Mouse (Mus musculus): ENCODE results near the gene Ccl24. TPM values are rescaled to one million over a fixed set of nuclear protein-coding genes. Genes with fewer than 3 reads are reported as not detected.

The Ccl24 gene
- polyA plus RNA-seq, 1 experiment: not detected

DNA sequence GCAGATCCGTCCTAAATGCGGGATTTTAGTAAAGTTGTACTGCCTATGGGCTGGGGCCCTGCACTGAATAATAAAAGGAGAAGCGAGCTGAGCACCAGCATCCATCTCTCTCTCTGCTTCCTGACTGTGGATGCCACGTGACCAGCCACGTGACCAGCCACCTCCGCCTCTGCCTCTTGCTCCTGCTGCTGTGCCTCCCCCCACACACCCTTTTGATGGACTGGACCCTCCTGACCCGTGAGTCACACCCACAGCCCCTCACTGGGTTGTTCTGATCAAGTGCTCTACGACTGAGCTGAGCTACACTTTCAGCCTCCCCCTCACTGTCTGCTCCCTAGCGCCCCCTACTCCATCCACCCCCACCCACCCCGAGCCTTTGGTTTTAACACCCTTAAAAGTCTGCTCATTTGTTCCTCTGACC lies 35.0 kb downstream of the Ccl24 start:
- Histone ChIP-seq H3K79me2 (ENCODE audit: control insufficient read depth, insufficient read depth) (peaks cover 18% of the 10 kb centered on the region), H3K4me2 (ENCODE audit: low read depth) (peak overlapping the region; percentile 25), H3K4me3 (no peak overlapping the region), H3ac (ENCODE audit: control insufficient read depth, insufficient read length) (no peak overlapping the region), H3K27me3 (ENCODE audit: control insufficient read depth, insufficient read depth, insufficient read length) (no peaks in the 10 kb centered on the region), H3K36me3 (ENCODE audit: control insufficient read depth, insufficient read depth) (peaks cover 4% of the 10 kb centered on the region)
- TF ChIP-seq USF1 (IDR thresholded peaks at IDR 0.05; ENCODE audit: low read depth) (peak; percentile 84), MYOD1 (IDR thresholded peaks at IDR 0.05; ENCODE audit: control insufficient read depth in 1 of 3, insufficient read length in 2 of 3, low read depth in 2 of 3) (no peak), TCF12 (IDR thresholded peaks at IDR 0.05; ENCODE audit: insufficient read depth, poor library complexity, severe bottlenecking) (no peak), POLR2A (IDR thresholded peaks at IDR 0.05; ENCODE audit: insufficient read length, low read depth) (no peak)

DNA sequence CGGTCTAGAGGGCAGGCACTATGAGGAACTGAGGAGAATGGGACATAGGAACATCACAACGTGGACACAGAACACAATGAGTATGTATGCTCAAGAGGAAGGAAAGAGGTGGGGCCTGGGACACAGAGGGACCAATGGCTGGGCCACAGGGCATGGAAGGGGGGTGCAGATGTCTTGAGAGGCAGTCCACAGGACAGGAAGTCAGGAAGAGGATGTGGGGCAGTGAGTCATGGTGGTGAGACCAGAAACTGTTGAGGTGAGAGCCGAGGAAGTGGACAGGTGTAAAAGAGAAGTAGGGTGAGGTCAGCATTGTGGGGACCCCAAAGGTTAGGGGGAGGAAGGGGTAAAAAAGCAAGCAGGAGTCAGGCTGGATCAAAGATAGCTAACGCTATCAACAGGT lies 35.5 kb downstream of the Ccl24 start:
- Histone ChIP-seq H3K27me3 (ENCODE audit: control insufficient read depth, insufficient read depth, insufficient read length) (no peaks in the 10 kb centered on the region), H3K79me2 (ENCODE audit: control insufficient read depth, insufficient read depth) (peaks cover 14% of the 10 kb centered on the region), H3K4me2 (ENCODE audit: low read depth) (peak overlapping the region; percentile 25), H3ac (ENCODE audit: control insufficient read depth, insufficient read length) (no peak overlapping the region), H3K4me3 (no peak overlapping the region), H3K36me3 (ENCODE audit: control insufficient read depth, insufficient read depth) (peaks cover 8% of the 10 kb centered on the region)
- TF ChIP-seq E2F4 (IDR thresholded peaks at IDR 0.05; ENCODE audit: insufficient read depth) (no peak), TCF3 (IDR thresholded peaks at IDR 0.05; ENCODE audit: insufficient read length, low read depth) (no peak), SRF (IDR thresholded peaks at IDR 0.05; ENCODE audit: control insufficient read depth, insufficient read length, low read depth) (no peak), MYOG (IDR thresholded peaks at IDR 0.05; ENCODE audit: control insufficient read depth in 1 of 3, insufficient read depth in 1 of 3, insufficient read length in 2 of 3, low read depth in 2 of 3) (no peak), POLR2AphosphoS2 (IDR thresholded peaks at IDR 0.05; ENCODE audit: insufficient read length, low read depth) (no peak), TCF12 (IDR thresholded peaks at IDR 0.05; ENCODE audit: insufficient read depth, poor library complexity, severe bottlenecking) (no peak), POLR2A (IDR thresholded peaks at IDR 0.05; ENCODE audit: insufficient read length, low read depth) (no peak), MAX (IDR thresholded peaks at IDR 0.05; ENCODE audit: low read depth) (no peak), CEBPB (IDR thresholded peaks at IDR 0.05; ENCODE audit: insufficient read depth, poor library complexity, severe bottlenecking) (no peak)

DNA sequence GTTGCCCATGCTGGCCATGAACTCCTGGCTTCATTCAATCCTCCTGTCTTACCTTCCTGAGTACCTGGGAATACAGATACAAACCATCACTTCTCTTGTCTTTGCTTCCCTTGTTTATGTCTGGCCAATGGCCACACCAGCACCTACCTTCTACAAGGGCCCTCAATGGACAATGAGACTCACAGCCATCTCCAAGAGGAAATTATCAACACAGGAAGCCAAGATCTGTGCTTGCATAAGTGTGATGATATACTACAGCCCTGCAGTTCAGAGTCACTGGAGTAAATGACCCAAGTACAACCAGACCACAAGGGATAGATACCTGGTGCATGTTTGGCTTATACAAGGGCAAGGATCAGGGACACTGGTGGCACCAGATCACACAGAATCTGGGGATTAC lies 37.0 kb downstream of the Ccl24 start:
- TF ChIP-seq SRF (IDR thresholded peaks at IDR 0.05; ENCODE audit: control insufficient read depth, insufficient read length, low read depth): no peak
- TF ChIP-seq TCF3 (IDR thresholded peaks at IDR 0.05; ENCODE audit: insufficient read length, low read depth): no peak
- no peak for TF ChIP-seq MAX (IDR thresholded peaks at IDR 0.05; ENCODE audit: low read depth)
- TF ChIP-seq TCF12 (IDR thresholded peaks at IDR 0.05; ENCODE audit: insufficient read depth, poor library complexity, severe bottlenecking): no peak
- no peak for TF ChIP-seq POLR2AphosphoS2 (IDR thresholded peaks at IDR 0.05; ENCODE audit: insufficient read length, low read depth)
- TF ChIP-seq CEBPB (IDR thresholded peaks at IDR 0.05; ENCODE audit: insufficient read depth, poor library complexity, severe bottlenecking): no peak
- TF ChIP-seq USF1 (IDR thresholded peaks at IDR 0.05; ENCODE audit: low read depth): no peak
- TF ChIP-seq E2F4 (IDR thresholded peaks at IDR 0.05; ENCODE audit: insufficient read depth): no peak
- no peak for TF ChIP-seq POLR2A (IDR thresholded peaks at IDR 0.05; ENCODE audit: insufficient read length, low read depth)
- no peak for TF ChIP-seq MYOG (IDR thresholded peaks at IDR 0.05; ENCODE audit: control insufficient read depth in 1 of 3, insufficient read depth in 1 of 3, insufficient read length in 2 of 3, low read depth in 2 of 3)
- no peak for TF ChIP-seq MYOD1 (IDR thresholded peaks at IDR 0.05; ENCODE audit: control insufficient read depth in 1 of 3, insufficient read length in 2 of 3, low read depth in 2 of 3)
- no peak for TF ChIP-seq REST (IDR thresholded peaks at IDR 0.05; ENCODE audit: insufficient read depth, insufficient read length)
- peaks cover 6% of the 10 kb centered on the region for H3K79me2 ChIP-seq (ENCODE audit: control insufficient read depth, insufficient read depth)
- H3K27me3 ChIP-seq (ENCODE audit: control insufficient read depth, insufficient read depth, insufficient read length): no peaks in the 10 kb centered on the region
- H3K4me2 ChIP-seq (ENCODE audit: low read depth): no peak overlapping the region
- H3ac ChIP-seq (ENCODE audit: control insufficient read depth, insufficient read length): no peak overlapping the region
- H3K36me3 ChIP-seq (ENCODE audit: control insufficient read depth, insufficient read depth): peaks cover 8% of the 10 kb centered on the region
- no peak overlapping the region for H3K4me3 ChIP-seq

DNA sequence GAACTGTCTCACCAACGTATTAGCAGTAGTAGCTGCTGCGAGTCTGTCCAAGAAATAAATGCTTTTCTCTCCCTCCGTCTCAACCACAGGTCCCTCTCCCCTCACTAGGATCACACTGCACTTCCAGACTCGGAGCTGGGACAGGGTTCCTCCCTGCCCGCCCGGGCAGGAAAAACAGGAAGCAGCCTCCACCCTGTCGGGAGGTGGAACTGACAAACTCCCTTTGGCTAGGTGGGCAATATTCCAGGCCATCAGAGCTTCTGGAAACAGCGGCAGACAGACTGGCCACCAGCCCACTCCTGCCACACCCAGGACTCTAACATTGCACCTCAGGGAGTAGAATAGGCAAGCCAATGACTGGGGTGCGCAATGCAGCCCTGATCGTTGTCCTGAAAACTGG lies 39.4 kb downstream of the Ccl24 start:
- Histone ChIP-seq H3K4me2 (ENCODE audit: low read depth) (peak overlapping the region; percentile 27), H3K27me3 (ENCODE audit: control insufficient read depth, insufficient read depth, insufficient read length) (no peaks in the 10 kb centered on the region), H3K79me2 (ENCODE audit: control insufficient read depth, insufficient read depth) (peaks cover 6% of the 10 kb centered on the region), H3ac (ENCODE audit: control insufficient read depth, insufficient read length) (no peak overlapping the region), H3K4me3 (no peak overlapping the region), H3K36me3 (ENCODE audit: control insufficient read depth, insufficient read depth) (peaks cover 8% of the 10 kb centered on the region)
- TF ChIP-seq TCF12 (IDR thresholded peaks at IDR 0.05; ENCODE audit: insufficient read depth, poor library complexity, severe bottlenecking) (no peak), E2F4 (IDR thresholded peaks at IDR 0.05; ENCODE audit: insufficient read depth) (no peak), SRF (IDR thresholded peaks at IDR 0.05; ENCODE audit: control insufficient read depth, insufficient read length, low read depth) (no peak), MYOD1 (IDR thresholded peaks at IDR 0.05; ENCODE audit: control insufficient read depth in 1 of 3, insufficient read length in 2 of 3, low read depth in 2 of 3) (no peak), MYOG (IDR thresholded peaks at IDR 0.05; ENCODE audit: control insufficient read depth in 1 of 3, insufficient read depth in 1 of 3, insufficient read length in 2 of 3, low read depth in 2 of 3) (no peak), POLR2A (IDR thresholded peaks at IDR 0.05; ENCODE audit: insufficient read length, low read depth) (no peak), TCF3 (IDR thresholded peaks at IDR 0.05; ENCODE audit: insufficient read length, low read depth) (no peak), POLR2AphosphoS2 (IDR thresholded peaks at IDR 0.05; ENCODE audit: insufficient read length, low read depth) (no peak), USF1 (IDR thresholded peaks at IDR 0.05; ENCODE audit: low read depth) (no peak), CEBPB (IDR thresholded peaks at IDR 0.05; ENCODE audit: insufficient read depth, poor library complexity, severe bottlenecking) (no peak), REST (IDR thresholded peaks at IDR 0.05; ENCODE audit: insufficient read depth, insufficient read length) (no peak), MAX (IDR thresholded peaks at IDR 0.05; ENCODE audit: low read depth) (no peak)

DNA sequence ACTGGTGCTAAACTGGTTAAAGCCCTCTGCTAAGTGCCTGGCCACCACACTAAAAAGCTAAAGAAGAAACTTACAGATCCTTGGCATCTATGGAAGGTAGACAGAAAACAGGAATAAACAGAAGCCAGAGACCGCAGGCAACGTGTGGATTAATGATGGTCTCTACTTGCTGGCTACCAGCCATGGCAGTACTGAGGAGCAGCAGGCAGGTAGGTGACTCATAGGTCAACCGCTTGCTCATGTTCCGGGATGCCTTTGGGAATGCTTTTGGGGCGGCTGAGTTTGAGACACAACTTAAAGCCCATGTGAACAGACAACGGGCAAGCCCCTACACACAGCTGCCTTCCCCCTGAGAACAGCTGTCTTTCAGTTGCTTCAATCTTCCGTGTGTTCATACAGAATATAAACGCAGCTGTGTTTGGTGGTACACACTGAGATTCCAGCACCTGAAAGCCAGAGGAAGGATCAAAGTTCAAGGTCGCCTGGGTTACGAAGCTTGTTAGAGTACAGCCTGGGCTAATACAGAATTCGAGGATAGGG lies 41.5 kb downstream of the Ccl24 start:
- no peaks in the 10 kb centered on the region for H3K79me2 ChIP-seq (ENCODE audit: control insufficient read depth, insufficient read depth)
- no peak for TF ChIP-seq REST (IDR thresholded peaks at IDR 0.05; ENCODE audit: insufficient read depth, insufficient read length)
- TF ChIP-seq POLR2A (IDR thresholded peaks at IDR 0.05; ENCODE audit: insufficient read length, low read depth): no peak
- TF ChIP-seq MYOD1 (IDR thresholded peaks at IDR 0.05; ENCODE audit: control insufficient read depth in 1 of 3, insufficient read length in 2 of 3, low read depth in 2 of 3): peak in 2 of 3 experiments; percentile 64 to 69
- peak in 1 of 3 experiments; percentile 59 for TF ChIP-seq MYOG (IDR thresholded peaks at IDR 0.05; ENCODE audit: control insufficient read depth in 1 of 3, insufficient read depth in 1 of 3, insufficient read length in 2 of 3, low read depth in 2 of 3)
- no peak for TF ChIP-seq MAX (IDR thresholded peaks at IDR 0.05; ENCODE audit: low read depth)
- TF ChIP-seq TCF12 (IDR thresholded peaks at IDR 0.05; ENCODE audit: insufficient read depth, poor library complexity, severe bottlenecking): peak; percentile 12
- no peak for TF ChIP-seq POLR2AphosphoS2 (IDR thresholded peaks at IDR 0.05; ENCODE audit: insufficient read length, low read depth)
- H3K4me3 ChIP-seq: no peak overlapping the region
- H3ac ChIP-seq (ENCODE audit: control insufficient read depth, insufficient read length): no peak overlapping the region
- H3K27me3 ChIP-seq (ENCODE audit: control insufficient read depth, insufficient read depth, insufficient read length): no peaks in the 10 kb centered on the region
- no peak overlapping the region for H3K4me2 ChIP-seq (ENCODE audit: low read depth)
- peaks cover 17% of the 10 kb centered on the region for H3K36me3 ChIP-seq (ENCODE audit: control insufficient read depth, insufficient read depth)

Measured in myocyte (in vitro differentiated cells).